Mouse (Mus musculus) embryonic facial prominence, embryonic 14.5 days (tissue): ENCODE data around the gene Tsga10. TPM values are rescaled to one million over a fixed set of nuclear protein-coding genes. Genes with fewer than 3 reads are reported as not detected.
A peak's percentile ranks its signal among the peaks of the same experiment; 100 is the strongest.

Experiments used
- ATAC-seq: fragments of 200-750 bp; cut with Nextera tagmentation; 2 replicates; pipeline ENCODE4 v1.8.0; 2017; ENCODE audit warnings: low read depth, moderate number of reproducible peaks, moderate TSS enrichment
- DNase-seq: peaks from one replicate; pipeline ENCODE4 v3.0.0-alpha.2; 2015; ENCODE audit warnings: low spot score
- H3K27ac ChIP-seq: fragments of 300-500 bp; sonication (generic); replicated peaks from 2 replicates; pipeline ENCODE4 v1.5.1; 2014; ENCODE audit warnings: low read depth, mild to moderate bottlenecking, low read length, moderate library complexity
- H3K27me3 ChIP-seq: fragments of 300-500 bp; sonication (generic); replicated peaks from 2 replicates; pipeline ENCODE4 v1.6.1; 2014; ENCODE audit warnings: low read length; ENCODE audit not compliant: control insufficient read depth, insufficient read depth
- H3K36me3 ChIP-seq: fragments of 300-500 bp; sonication (generic); 2 replicates; pipeline ENCODE4 v1.6.1; 2014; ENCODE audit warnings: low read length, mixed read lengths; ENCODE audit not compliant: control insufficient read depth, insufficient read depth
- H3K4me1 ChIP-seq: fragments of 300-500 bp; sonication (generic); 2 replicates; pipeline ENCODE4 v1.6.1; 2014; ENCODE audit warnings: antibody characterized with exemption, low read length; ENCODE audit not compliant: control insufficient read depth, insufficient read depth
- H3K4me2 ChIP-seq: fragments of 300-500 bp; sonication (generic); 2 replicates; pipeline ENCODE4 v1.6.1; 2014; ENCODE audit warnings: low read depth, mild to moderate bottlenecking, low read length, moderate library complexity, mixed read lengths
- H3K4me3 ChIP-seq: fragments of 300-500 bp; sonication (generic); 2 replicates; pipeline ENCODE4 v1.5.1; 2014; ENCODE audit warnings: low read depth, mild to moderate bottlenecking, low read length
- H3K9ac ChIP-seq: fragments of 300-500 bp; sonication (generic); 2 replicates; pipeline ENCODE4 v1.6.1; 2014; ENCODE audit warnings: low read depth, mild to moderate bottlenecking, low read length, moderate library complexity, mixed read lengths
- H3K9me3 ChIP-seq: fragments of 300-500 bp; sonication (generic); 2 replicates; pipeline ENCODE4 v1.6.1; 2016; ENCODE audit warnings: low read length; ENCODE audit not compliant: control insufficient read depth
- WGBS: fragments of 180-500 bp; shearing (Covaris S2); extraction: QIAGEN DNeasy Blood & Tissue Kit; methylation state at CpG from one replicate; pipeline ENCODE4 v1.1.7; 2014; 5-methylcytosine and 5-hydroxymethylcytosine counted together
- polyA plus RNA-seq: library from polyadenylated mRNA; unstranded; fragments of >200 nt; fragmentation: Nextera tagmentation; extraction: Ambion mirVana; gene quantifications from 2 replicates; pipeline ENCODE4 v1.2.1, GENCODE M21; 2014

Gene Tsga10
- polyA plus RNA-seq, 1 experiment from 2014 or later = 7.2 TPM

- no peaks in the 10 kb centered on the region for H3K9me3 ChIP-seq
- ATAC-seq (no peak), DNase-seq (no peak)
- 82% methylated on average over 7 of the region's 7 CpGs for WGBS
- peak overlapping the region; percentile 72 for H3K4me3 ChIP-seq
- H3K27ac ChIP-seq = no peak overlapping the region
- H3K27me3 ChIP-seq = no peaks in the 10 kb centered on the region
- H3K9ac ChIP-seq = peak overlapping the region; percentile 67
- peaks cover 14% of the 10 kb centered on the region; the same call in 1 of the 2 replicates for H3K36me3 ChIP-seq
- peak overlapping the region; percentile 71 for H3K4me2 ChIP-seq
- H3K4me1 ChIP-seq = peaks cover 8% of the 10 kb centered on the region; the same call in 1 of the 2 replicates
Measured at GRCm38 (mm10) chr1:37889206-37889605, 23.0 kb upstream of the Tsga10 start.

DNA sequence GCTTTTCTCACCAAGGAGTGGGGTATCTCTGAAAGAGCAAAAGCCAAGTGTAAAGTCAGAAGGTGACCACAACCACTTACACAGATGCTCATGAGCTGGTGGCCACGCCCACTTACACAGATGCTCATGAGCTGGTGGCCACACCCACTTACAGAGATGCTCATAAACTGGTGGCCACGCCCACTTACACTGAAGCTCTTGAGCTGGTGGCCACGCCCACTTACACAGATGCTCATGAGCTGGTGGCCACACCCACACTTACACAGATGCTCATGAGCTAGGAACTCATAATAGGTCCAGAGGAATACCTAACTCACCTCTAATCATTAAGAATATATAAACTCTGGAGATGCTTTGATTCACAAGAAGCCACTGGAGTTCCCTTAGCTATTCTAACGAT is 18.2 kb upstream of the Tsga10 start:
- H3K27ac ChIP-seq = no peak overlapping the region
- peaks cover 5% of the 10 kb centered on the region; the same call in 1 of the 2 replicates for H3K4me1 ChIP-seq
- 87% methylated on average over 4 of the region's 4 CpGs for WGBS
- peaks cover 51% of the 10 kb centered on the region for H3K36me3 ChIP-seq
- no peak for ATAC-seq
- no peaks in the 10 kb centered on the region for H3K27me3 ChIP-seq
- DNase-seq = peak; percentile 21
- H3K9ac ChIP-seq = no peak overlapping the region
- no peak overlapping the region for H3K4me2 ChIP-seq
- H3K4me3 ChIP-seq = no peak overlapping the region
- H3K9me3 ChIP-seq = no peaks in the 10 kb centered on the region

DNA sequence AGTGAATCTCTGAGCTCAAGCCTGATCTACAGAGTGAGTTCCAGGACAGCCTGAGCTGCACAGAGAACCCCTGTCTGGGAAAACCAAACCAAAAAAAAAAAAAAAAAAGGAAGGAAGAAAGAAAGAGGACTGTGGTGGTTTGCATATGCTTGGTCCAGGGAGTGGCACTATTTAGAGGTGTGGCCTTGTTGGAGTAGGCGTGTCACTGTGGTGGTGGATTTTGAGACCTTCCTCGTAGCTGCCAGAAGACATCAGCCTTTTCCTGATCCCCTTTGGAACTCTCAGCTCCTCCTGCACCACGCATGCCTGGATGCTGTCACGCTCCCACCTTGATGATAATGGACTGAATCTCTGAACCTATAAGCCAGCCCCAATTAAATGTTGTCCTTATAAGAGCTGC is 17.2 kb upstream of the Tsga10 start:
- no peaks in the 10 kb centered on the region for H3K9me3 ChIP-seq
- no peak overlapping the region for H3K27ac ChIP-seq
- no peak overlapping the region for H3K4me3 ChIP-seq
- 88% methylated on average over 4 of the region's 4 CpGs for WGBS
- peaks cover 61% of the 10 kb centered on the region for H3K36me3 ChIP-seq
- H3K4me1 ChIP-seq = no peaks in the 10 kb centered on the region
- no peaks in the 10 kb centered on the region for H3K27me3 ChIP-seq
- H3K4me2 ChIP-seq = no peak overlapping the region
- ATAC-seq = no peak
- DNase-seq = no peak
- H3K9ac ChIP-seq = no peak overlapping the region

- no peak overlapping the region for H3K9ac ChIP-seq
- H3K4me2 ChIP-seq = no peak overlapping the region
- peaks cover 78% of the 10 kb centered on the region for H3K36me3 ChIP-seq
- no peaks in the 10 kb centered on the region for H3K27me3 ChIP-seq
- H3K27ac ChIP-seq = no peak overlapping the region
- WGBS = 92% methylated on average over 13 of the region's 13 CpGs
- ATAC-seq = no peak
- no peak for DNase-seq
- no peak overlapping the region for H3K4me3 ChIP-seq
- peaks cover 11% of the 10 kb centered on the region for H3K9me3 ChIP-seq
- H3K4me1 ChIP-seq = 0 out of 2 replicates have a peak, but pooled peaks cover 4% of the 10 kb centered on the region
Measured at GRCm38 (mm10) chr1:37877736-37878460, 11.7 kb upstream of the Tsga10 start.

- Histone ChIP-seq H3K4me3 (peak overlapping the region; percentile 46; the same call in 1 of the 2 replicates), H3K27ac (0 out of 2 replicates have a peak overlapping the region, but pooled peaks have one; percentile 81), H3K9me3 (peaks cover 11% of the 10 kb centered on the region), H3K4me2 (peak overlapping the region; percentile 64), H3K27me3 (no peaks in the 10 kb centered on the region), H3K4me1 (peaks cover 10% of the 10 kb centered on the region), H3K36me3 (peaks cover 35% of the 10 kb centered on the region), H3K9ac (peak overlapping the region; percentile 53; the same call in 1 of the 2 replicates)
- DNase-seq (no peak), ATAC-seq (no peak)
- 88% methylated on average over 4 of the region's 4 CpGs for WGBS
Measured at GRCm38 (mm10) chr1:37873157-37873556, 6.9 kb upstream of the Tsga10 start.

- Histone ChIP-seq H3K27me3 (no peaks in the 10 kb centered on the region), H3K27ac (peak overlapping the region; percentile 81), H3K36me3 (peaks cover 27% of the 10 kb centered on the region), H3K4me1 (peaks cover 10% of the 10 kb centered on the region), H3K4me2 (peak overlapping the region; percentile 64), H3K4me3 (peak overlapping the region; percentile 46), H3K9ac (peak overlapping the region; percentile 53), H3K9me3 (peaks cover 11% of the 10 kb centered on the region)
- ATAC-seq (peak; percentile 88), DNase-seq (peak; percentile 92)
- WGBS = 6% methylated on average over 33 of the region's 33 CpGs
Measured at GRCm38 (mm10) chr1:37872131-37873067, 6.2 kb upstream of the Tsga10 start.

- Histone ChIP-seq H3K9ac (peak within 1 kb of the TSS; percentile 53), H3K4me3 (peak within 1 kb of the TSS; percentile 46), H3K9me3 (peaks cover 11% of the 10 kb centered on the region), H3K27me3 (no peaks in the 10 kb centered on the region), H3K27ac (peak within 1 kb of the TSS; percentile 81), H3K4me2 (peak within 1 kb of the TSS; percentile 64), H3K4me1 (peaks cover 10% of the 10 kb centered on the region), H3K36me3 (peaks cover 21% of the 10 kb centered on the region)
- peak; percentile 76 for DNase-seq
- ATAC-seq = peak; percentile 72
- WGBS = 6% methylated on average over 7 of the region's 7 CpGs
Measured at GRCm38 (mm10) chr1:37871704-37872103, 5.5 kb upstream of the Tsga10 start, which contains the start of gene Lipt1. Lipt1 (plus strand) TSS chr1:37871738.

- no peak for DNase-seq
- no peak overlapping the region for H3K4me2 ChIP-seq
- peaks cover 15% of the 10 kb centered on the region for H3K4me1 ChIP-seq
- H3K27me3 ChIP-seq = no peaks in the 10 kb centered on the region
- H3K4me3 ChIP-seq = no peak overlapping the region
- H3K27ac ChIP-seq = no peak overlapping the region
- ATAC-seq = no peak
- H3K9ac ChIP-seq = no peak overlapping the region
- H3K36me3 ChIP-seq = no peaks in the 10 kb centered on the region
- WGBS = 50% methylated on average over 2 of the region's 2 CpGs
- no peaks in the 10 kb centered on the region for H3K9me3 ChIP-seq
Measured at GRCm38 (mm10) chr1:37869362-37869761, 3.1 kb upstream of the Tsga10 start.
